Mouse (Mus musculus) cerebellum, adult 2 months (tissue): ENCODE results near the gene Brip1.

Source experiments
- CTCF ChIP-seq: fragments of 200-500 bp; IDR thresholded peaks from 2 replicates; pipeline ENCODE4 v1.5.1; 2011; ENCODE audit warnings: low read depth, mild to moderate bottlenecking, control low read depth, low read length, moderate library complexity, borderline replicate concordance; ENCODE audit not compliant: insufficient read depth
- POLR2A ChIP-seq: fragments of 200-500 bp; IDR thresholded peaks from 2 replicates; pipeline ENCODE4 v1.6.1; 2011; ENCODE audit warnings: low read length, control low read depth, borderline replicate concordance; ENCODE audit not compliant: insufficient read depth

DNA sequence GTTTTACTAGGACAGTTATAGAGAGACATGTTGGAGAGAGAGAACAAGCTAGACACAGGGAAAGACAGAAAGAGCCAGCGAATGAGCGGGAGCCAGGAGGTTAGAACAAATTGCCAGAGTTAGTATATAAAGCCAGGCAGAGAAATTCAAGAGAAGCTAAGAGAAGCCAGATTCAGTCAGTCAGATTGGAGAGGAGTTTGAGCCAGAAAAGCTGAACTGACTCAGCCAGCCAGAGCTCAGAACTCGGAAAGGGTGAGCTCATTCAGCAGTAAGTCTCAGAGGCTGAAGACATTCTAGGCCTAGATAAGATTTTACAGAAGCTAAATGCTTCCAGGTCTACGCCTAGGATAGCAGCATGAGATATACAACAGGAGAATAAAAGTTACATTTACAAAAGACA is 190.5 kb downstream of the Brip1 start:
- TF ChIP-seq CTCF (no peak), POLR2A (no peak)
